Mouse (Mus musculus) gastrocnemius, postnatal 10 days (tissue): ENCODE results near the gene Galnt6. TPM values are rescaled to one million over a fixed set of nuclear protein-coding genes. Genes with fewer than 3 reads are reported as not detected.

Source experiments
- DNase-seq: peaks from one replicate; pipeline ENCODE4 v3.0.0; 2021; ENCODE audit warnings: mixed read lengths
- total RNA-seq, 2 experiments: library from RNA; stranded (reverse); gene quantifications; 2 replicates each; pipeline ENCODE4 v1.2.3; 2021

Gene Galnt6
- total RNA-seq, 2 experiments from 2014 or later = 0.23 to 1.6 TPM

DNA sequence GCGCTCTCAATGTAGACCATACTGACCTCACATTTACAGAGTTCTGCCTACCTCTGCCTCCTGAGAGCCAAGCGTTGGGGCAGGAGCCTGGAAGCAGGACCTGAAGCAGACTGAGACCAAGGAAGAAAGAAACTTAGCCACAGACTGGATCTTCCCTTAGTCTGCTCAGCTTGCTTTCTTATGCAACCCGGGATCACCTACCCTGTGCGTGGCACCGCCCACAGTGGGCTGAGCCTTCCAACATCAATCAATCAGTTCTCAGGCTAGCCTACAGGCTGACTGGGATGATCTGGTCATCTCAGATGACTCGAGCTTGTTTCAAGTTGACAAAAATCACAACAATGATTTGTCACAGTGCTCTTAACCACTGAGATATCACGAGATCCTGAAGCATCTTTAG, 24.9 kb upstream of the Galnt6 start:
- DNase-seq = no peak

DNA sequence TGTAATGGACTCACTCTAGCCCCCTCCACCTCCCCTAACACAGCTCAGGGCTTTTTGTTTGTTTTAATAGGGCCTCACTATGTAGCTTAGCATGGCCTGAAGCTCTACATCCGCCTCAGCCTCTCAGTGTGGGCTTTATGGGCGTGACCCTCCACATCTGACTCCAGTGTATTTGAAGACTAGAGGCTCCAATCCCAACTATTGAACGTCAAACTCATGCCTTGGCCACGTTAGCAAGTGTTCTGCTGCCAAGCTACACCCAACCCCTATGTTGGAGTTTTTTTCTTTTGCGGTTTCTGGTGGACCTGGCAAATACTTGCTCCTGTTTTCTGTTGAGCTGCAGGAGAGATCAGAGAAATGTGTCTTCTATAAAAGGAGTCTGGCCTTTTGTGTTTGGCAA, 23.9 kb upstream of the Galnt6 start:
- DNase-seq = no peak

DNA sequence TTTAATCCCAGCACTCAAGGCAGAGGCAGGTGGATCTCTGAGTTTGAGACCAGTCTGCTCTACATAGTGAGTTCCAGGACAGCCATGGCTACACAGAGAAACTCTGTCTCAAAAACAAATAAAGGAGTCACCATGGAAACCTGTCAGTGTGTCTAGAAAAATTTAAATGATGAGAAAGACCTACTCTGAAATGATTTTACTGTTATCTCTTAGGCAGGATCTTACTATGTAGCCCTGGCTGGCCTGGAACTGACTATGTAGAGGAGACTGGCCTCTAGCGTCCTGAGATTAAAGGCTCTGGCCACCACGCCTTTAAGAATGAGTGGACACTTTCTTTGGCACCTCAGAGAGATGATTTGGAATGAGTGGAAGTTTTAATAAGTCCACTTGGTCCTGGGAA, 23.3 kb upstream of the Galnt6 start:
- DNase-seq = no peak

GRCm38 (mm10) chr15:100749751-100750538, 20.8 kb upstream of the Galnt6 start:
- no peak for DNase-seq

- no peak for DNase-seq
These were observed 19.4 kb upstream of the Galnt6 start for GRCm38 (mm10) chr15:100748584-100748983.

DNA sequence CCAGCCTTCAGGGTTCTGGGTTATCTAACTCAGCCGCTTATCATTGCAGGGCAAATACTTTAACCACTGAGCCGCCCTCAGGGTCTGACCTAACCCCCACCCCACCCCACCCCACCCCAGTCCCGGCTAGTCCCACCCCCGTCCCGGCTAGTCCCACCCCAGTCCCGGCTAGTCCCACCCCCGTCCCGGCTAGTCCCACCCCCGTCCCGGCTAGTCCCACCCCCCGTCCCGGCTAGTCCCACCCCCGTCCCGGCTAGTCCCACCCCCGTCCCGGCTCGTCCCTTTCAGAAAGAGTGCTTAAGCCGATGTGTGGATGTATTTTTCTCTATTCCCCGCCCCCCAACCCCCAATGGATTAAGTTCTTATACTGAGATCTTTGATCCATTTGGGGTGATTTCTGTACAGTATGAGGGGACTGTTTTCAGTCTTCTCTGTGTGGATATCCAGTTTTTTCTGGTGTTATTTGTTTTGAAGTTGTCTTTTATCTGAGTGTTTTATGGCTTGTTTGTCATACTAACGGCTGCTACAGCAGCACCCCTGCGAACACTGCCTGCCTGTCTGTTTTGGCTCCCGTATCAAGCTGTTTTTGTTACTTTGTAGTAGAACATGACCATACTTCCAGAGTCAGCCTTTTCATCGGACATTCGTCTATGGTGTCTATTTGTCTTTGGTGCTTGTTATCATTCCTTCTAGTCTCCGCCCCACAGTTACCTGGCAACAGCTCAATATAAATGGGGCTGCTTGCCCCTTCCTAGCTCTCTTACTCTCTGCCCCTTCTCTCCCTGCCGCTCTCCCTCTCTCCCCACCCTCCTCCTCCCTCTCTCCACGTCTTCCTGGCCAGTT, 18.2 kb upstream of the Galnt6 start:
- no peak for DNase-seq

- no peak for DNase-seq
These were observed 17.4 kb upstream of the Galnt6 start for GRCm38 (mm10) chr15:100746478-100747120.

DNA sequence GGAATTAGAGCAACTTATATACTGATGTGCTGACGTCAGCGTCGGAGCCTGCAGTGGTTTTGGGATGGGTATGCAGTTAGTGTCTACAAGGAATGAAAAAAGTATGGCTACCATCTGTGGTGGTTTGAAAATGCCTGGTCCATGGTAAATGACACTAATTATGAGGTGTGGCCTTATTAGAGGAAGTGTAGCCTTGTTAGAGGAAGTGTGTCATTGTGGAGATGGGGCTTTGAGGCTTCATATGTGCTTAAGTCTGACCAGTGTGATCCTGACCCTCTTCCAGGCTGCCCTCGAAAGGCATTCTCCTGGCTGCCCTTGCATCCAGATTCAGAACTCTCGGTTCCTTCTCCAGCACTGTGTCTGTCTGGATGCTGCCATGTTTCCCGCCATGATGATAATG, 14.1 kb upstream of the Galnt6 start:
- no peak for DNase-seq

DNA sequence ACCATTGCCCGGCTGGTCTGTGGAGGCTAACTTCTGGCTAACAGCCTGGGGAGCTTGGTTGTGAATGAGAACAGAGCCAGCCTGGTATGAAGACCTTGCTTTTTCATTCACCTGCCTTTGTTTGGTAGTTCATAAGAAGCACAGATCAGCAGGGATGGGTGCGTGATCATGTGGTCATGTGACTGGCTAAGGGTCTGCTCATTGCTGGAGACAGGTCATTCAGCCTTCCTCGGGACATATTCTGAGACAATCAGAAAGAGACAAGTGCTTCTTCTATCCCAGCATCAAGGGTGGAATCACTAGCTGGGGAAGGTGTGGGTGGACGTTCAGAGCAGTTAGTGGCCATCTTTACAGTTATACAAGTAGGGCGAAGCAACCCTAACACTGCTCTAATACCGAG, 10.3 kb upstream of the Galnt6 start:
- no peak for DNase-seq

DNA sequence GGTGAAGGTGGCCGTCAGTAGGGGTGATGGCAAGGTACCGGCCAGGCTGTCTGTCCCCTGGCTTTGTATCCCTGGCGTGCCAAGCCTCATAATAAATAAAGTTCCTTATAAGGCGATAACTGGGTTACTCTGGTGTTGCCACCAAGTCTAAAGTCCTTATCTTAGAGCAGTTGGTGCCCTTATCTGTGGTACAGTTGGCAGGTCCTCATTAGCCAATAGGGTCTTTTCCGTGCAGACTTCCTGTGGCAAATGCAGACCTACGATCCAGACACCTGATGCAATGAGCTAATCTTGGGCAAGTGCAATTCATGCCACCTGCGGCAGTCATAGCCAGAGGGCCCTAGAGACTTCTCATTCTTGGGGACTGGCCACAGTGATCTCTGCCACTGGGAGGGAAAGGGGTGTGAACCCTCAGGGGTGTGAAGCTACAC, 9.2 kb upstream of the Galnt6 start:
- no peak for DNase-seq

DNA sequence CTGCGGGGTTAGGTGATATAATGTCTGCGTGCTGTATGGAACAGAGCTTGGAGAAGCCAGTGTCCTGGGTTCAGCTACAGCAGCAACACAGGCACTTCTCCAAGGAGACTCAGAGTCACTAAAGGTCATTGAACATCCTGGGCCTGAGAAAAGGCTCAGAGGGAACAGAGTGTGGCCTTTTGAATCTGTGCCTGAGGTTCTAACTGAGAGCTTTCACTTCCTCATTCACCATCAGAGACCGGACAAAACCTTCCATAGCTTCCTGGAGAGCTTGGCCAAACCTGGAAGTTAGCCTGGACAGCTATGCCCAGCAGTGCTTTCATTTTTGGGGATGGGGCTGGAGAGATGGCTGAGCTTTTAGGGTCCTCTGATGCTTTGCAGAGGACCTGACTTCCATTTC, 8.5 kb upstream of the Galnt6 start:
- no peak for DNase-seq

GRCm38 (mm10) chr15:100735953-100736300, 6.8 kb upstream of the Galnt6 start:
- DNase-seq = no peak

GRCm38 (mm10) chr15:100735095-100735952, 6.1 kb upstream of the Galnt6 start:
- peak; percentile 16 for DNase-seq

DNA sequence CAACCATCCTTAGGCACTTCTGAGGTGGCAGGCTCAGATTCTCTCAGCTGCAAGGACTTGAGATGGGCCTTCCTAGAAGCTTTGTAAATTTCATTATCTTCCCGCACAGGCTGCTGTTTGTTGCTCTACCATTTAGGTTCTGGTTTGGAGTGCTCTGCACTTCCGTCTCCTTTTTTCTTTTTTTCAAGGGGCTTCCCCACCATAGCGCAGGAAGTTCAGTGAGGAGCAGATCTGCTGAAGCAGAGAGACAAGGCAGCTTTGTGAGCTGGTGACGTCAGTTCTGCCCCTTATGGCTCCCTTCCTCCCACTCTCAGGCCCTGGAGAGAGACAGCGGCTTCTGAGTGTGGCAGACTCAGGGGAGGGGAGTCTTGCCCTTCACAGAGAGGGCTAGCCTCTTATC, 3.4 kb upstream of the Galnt6 start:
- no peak for DNase-seq

DNA sequence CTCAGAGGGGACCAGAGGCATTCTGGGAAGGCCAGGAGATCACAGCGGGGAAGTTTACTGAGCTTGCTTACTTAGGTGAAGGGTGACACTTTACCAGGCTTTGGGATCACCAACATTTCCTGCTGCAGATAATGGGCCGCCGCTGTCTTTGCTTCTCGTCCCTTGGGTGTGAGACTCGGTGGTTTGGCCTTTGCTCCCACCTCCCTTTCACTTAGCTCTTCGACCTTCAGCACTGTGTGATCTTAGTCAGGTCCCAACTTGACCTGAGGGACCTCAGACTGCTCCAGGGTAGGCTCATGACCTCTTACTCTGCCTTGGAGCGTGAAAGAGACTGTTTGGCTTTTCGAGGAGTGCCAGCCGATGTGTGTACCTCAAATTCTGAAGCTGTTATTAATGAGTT, 1.9 kb upstream of the Galnt6 start:
- no peak for DNase-seq

- no peak for DNase-seq
These were observed 590 bp downstream of the Galnt6 start for GRCm38 (mm10) chr15:100728586-100728985.

DNA sequence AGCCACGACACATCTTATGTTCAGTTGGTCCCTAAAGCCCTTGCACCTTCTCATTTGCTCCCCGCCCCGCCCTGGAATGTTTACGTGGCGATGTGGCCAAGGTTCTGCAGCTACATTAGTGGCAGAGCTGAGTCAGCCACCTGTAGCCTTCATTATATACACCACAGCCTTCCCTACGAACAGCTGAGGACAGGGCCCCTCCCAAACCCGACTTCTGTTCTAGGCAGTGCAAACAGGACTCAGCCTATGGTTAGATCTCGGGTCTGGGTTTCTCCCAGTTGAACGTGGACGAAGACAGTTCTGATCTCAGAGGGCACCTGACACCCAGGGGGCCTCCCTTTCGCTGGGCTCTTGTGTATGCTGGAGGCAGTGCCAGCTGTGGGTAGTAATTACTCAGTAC, 1.3 kb downstream of the Galnt6 start:
- no peak for DNase-seq

DNA sequence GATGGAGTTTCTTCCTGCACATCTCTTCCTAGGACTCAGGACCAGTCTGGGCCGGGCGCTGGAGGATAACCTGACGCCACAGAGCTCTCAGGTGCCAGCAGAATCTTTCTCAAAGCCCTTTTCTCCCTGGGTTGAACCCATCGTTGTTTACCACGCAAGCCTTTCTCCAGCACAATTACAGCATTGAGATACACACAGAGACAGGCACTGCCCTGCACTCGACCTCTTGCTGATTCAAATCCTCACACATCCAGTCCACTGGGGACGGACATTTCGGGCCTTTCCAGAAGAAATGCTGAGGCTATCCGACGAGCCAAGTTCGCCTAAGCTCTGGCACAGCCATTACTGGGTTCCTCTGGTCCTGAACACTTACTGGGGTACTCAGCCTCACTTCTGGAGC, 2.5 kb downstream of the Galnt6 start:
- no peak for DNase-seq

DNA sequence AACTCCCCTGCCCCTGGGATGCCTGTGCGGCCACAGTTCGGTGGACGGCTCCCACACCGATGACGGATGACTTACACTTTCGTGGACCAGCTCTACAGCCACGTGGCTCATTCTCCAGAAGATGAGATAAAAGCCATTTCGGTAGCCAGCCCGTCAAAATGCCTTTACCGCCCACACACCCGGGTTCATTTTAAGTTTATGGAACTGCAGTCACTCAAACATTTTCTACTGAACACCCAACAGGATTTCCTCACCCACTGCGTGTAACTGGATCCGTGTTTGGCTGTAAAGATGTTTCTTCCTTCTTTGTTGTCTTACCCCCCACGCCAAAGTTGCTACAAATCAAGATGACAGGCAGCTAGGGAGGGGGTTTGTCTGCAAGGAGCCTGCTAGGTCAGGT, 5.7 kb downstream of the Galnt6 start:
- DNase-seq = no peak

- DNase-seq = no peak
These were observed 6.6 kb downstream of the Galnt6 start for GRCm38 (mm10) chr15:100722564-100722963.

DNA sequence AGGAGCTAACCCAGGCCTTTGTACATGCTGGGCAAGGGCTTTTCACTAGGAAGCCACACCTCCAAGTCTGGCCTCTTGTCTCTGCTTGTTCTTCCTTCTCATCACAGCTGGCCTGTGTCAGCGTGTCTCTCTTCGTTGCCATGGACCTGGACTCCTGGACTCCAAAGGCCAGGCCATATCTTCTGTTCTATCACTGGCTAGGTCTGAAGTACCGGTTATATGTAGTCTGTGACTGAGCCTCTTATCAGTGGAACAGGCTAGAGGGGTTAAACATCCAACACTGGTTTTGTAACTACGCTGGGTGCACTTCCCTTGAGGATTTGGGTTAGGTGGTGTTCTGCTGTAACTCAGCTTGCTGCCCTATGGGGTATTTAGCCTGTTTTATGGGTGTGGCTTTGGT, 7.2 kb downstream of the Galnt6 start:
- no peak for DNase-seq

GRCm38 (mm10) chr15:100721445-100721844, 7.7 kb downstream of the Galnt6 start:
- no peak for DNase-seq
